Comparison of ENCODE assay signal across 16 mouse cellular contexts in genomic region chr7:114090231-114090630, GRCm38 (mm10).
"Had no signal": no experiment of that assay in that cellular context is flagged by ENCODE, and none has a peak within 500 bp of the region (broad histone marks: within the 10 kb centered on the region; RNA-seq: fewer than 3 reads in every experiment).

No protein-coding gene starts in this region.

- H3K9ac ChIP-seq: liver, postnatal 0 days; lung, embryonic 15.5 days; midbrain, embryonic 12.5 days; neural tube, embryonic 12.5 days had no signal

- H3K27me3 ChIP-seq: lung, embryonic 15.5 days; midbrain, embryonic 12.5 days; neural tube, embryonic 12.5 days had no signal

- H3K9me3 ChIP-seq: lung, embryonic 15.5 days; midbrain, embryonic 10.5 days; midbrain, embryonic 12.5 days; neural tube, embryonic 12.5 days had no signal

- H3K36me3 ChIP-seq: lung, embryonic 15.5 days; midbrain, embryonic 10.5 days; midbrain, embryonic 12.5 days; neural tube, embryonic 12.5 days had no signal

- DNase-seq: liver, postnatal 0 days; lung, adult 2 months; lung, postnatal 14 days; lung, postnatal 36 days; midbrain, embryonic 14.5 days; right cerebral cortex, postnatal 14 days; thymus, adult 18-20 months; thymus, postnatal 14 days; thymus, postnatal 36 days had no signal

- H3K4me3 ChIP-seq: lung, embryonic 15.5 days; midbrain, embryonic 10.5 days; midbrain, embryonic 12.5 days; myocyte; neural tube, embryonic 12.5 days had no signal

- H3K4me2 ChIP-seq: lung, embryonic 15.5 days; midbrain, embryonic 12.5 days; neural tube, embryonic 12.5 days had no signal

- H3K27ac ChIP-seq: lung, embryonic 15.5 days; midbrain, embryonic 10.5 days; midbrain, embryonic 12.5 days; neural tube, embryonic 12.5 days had no signal

- ATAC-seq: liver, postnatal 0 days; lung, postnatal 0 days; midbrain, embryonic 16.5 days had no signal
